Mouse (Mus musculus): ENCODE measurements at regions not wholly inside any gene's neighbourhood (a gene's known extent, or its start where the extent isn't known, plus 50 kb on each side); places are given as distances from the start of the nearest gene placed in this dataset.

GRCm38 (mm10) chr9:61843513-61843912 lies 70.8 kb downstream of the Rplp1 start:
- Histone ChIP-seq H3K36me3 (no peaks in the 10 kb centered on the region), H3K9me3 (replicated peaks) (no peaks in the 10 kb centered on the region), H3K4me2 (no peak overlapping the region), H3K4me1 (replicated peaks) (no peaks in the 10 kb centered on the region), H3K9ac (no peak overlapping the region), H3K27me3 (replicated peaks) (no peaks in the 10 kb centered on the region; the same call in 1 of the 2 replicates), H3K4me3 (no peak overlapping the region), H3K27ac (ENCODE audit: poor library complexity, severe bottlenecking) (no peak overlapping the region)
- 77% methylated on average over 8 of the region's 8 CpGs for WGBS
- ATAC-seq (ENCODE audit: insufficient number of reproducible peaks, low FRiP score) = no peak

DNA sequence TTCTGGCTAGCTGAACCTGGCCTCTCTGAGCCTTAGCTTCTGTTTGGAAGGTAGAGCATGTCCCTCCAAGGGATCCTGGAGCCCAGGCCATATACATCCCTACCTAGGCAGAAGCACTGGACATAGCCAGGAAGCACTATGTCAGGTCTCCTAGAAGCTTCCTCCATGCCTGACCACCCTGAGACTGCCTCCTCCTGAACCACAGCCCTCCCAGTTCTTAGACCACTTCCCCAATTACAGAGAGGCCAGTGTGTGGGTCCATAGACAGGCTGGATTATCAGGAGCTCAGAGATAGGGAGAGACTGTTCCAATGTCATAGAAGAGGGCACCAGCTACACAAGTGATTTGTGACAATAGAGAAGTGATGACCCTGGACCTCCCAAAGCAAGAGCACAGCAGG lies 72.0 kb downstream of the Rplp1 start:
- ATAC-seq (ENCODE audit: insufficient number of reproducible peaks, low FRiP score) = no peak
- Histone ChIP-seq H3K4me1 (replicated peaks) (no peaks in the 10 kb centered on the region), H3K4me3 (no peak overlapping the region), H3K36me3 (no peaks in the 10 kb centered on the region), H3K27me3 (replicated peaks) (no peaks in the 10 kb centered on the region; the same call in 1 of the 2 replicates), H3K27ac (ENCODE audit: poor library complexity, severe bottlenecking) (no peak overlapping the region), H3K4me2 (no peak overlapping the region), H3K9me3 (replicated peaks) (no peaks in the 10 kb centered on the region), H3K9ac (no peak overlapping the region)

- Histone ChIP-seq H3K4me2 (no peak overlapping the region), H3K9me3 (replicated peaks) (no peaks in the 10 kb centered on the region), H3K4me1 (replicated peaks) (no peaks in the 10 kb centered on the region), H3K36me3 (no peaks in the 10 kb centered on the region), H3K27ac (ENCODE audit: poor library complexity, severe bottlenecking) (no peak overlapping the region), H3K27me3 (replicated peaks) (no peaks in the 10 kb centered on the region), H3K4me3 (no peak overlapping the region), H3K9ac (no peak overlapping the region)
- WGBS = 77% methylated on average over 8 of the region's 8 CpGs
- ATAC-seq (ENCODE audit: insufficient number of reproducible peaks, low FRiP score) = no peak
Measured at GRCm38 (mm10) chr9:61841222-61841621, 73.1 kb downstream of the Rplp1 start.

DNA sequence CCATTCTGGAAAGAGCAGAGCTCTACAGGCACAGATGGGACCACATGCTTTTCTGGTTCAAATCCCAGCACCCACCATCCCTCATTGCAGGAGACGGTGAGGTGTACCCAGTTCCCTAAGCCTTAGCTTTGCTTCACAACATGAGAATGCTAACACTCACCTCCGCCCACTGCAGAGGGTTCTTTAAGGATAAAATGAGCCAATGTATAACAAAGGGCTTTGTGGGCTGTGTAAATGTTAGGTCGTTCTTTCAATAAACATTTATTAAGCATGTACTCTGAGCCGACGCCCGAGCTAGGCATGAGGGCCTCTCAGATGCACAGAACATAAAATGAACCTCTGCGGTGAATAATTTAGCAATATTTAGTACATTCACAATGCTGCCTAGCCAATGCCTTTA lies 74.0 kb downstream of the Rplp1 start:
- Histone ChIP-seq H3K4me3 (no peak overlapping the region), H3K4me1 (replicated peaks) (no peaks in the 10 kb centered on the region), H3K36me3 (no peaks in the 10 kb centered on the region), H3K9me3 (replicated peaks) (no peaks in the 10 kb centered on the region), H3K27ac (ENCODE audit: poor library complexity, severe bottlenecking) (no peak overlapping the region), H3K27me3 (replicated peaks) (no peaks in the 10 kb centered on the region), H3K9ac (no peak overlapping the region), H3K4me2 (no peak overlapping the region)
- ATAC-seq (ENCODE audit: insufficient number of reproducible peaks, low FRiP score) = no peak
- WGBS = 86% methylated on average over 7 of the region's 7 CpGs

DNA sequence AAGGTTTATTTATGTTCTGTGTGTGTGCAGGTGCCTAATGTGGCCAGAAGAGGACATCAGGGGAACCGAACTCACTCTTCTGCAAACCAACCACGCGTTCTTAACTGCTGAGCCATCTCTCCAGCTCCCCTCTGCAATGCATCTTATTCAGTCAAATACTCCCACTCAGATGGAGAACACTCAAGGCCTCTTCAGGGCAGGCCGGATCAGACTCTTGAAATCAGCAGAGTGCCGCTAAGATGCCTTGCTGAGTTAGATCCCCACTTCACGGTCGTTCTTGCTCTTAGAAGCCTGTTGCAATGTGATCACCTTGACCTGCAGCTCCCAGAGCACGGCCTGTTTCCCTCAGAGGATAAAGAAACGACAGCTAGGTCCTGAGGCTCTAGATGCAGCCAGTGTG lies 81.1 kb downstream of the Rplp1 start:
- 69% methylated on average over 9 of the region's 9 CpGs for WGBS
- H3K36me3 ChIP-seq = no peaks in the 10 kb centered on the region
- no peak overlapping the region for H3K4me2 ChIP-seq
- peaks cover 27% of the 10 kb centered on the region for H3K27me3 ChIP-seq (replicated peaks)
- H3K4me1 ChIP-seq (replicated peaks) = no peaks in the 10 kb centered on the region
- no peak overlapping the region for H3K4me3 ChIP-seq
- H3K9ac ChIP-seq = no peak overlapping the region
- H3K9me3 ChIP-seq (replicated peaks) = no peaks in the 10 kb centered on the region
- ATAC-seq (ENCODE audit: insufficient number of reproducible peaks, low FRiP score) = no peak
- no peak overlapping the region for H3K27ac ChIP-seq (ENCODE audit: poor library complexity, severe bottlenecking)

GRCm38 (mm10) chr9:61830236-61830635 lies 84.1 kb downstream of the Rplp1 start:
- ATAC-seq (ENCODE audit: insufficient number of reproducible peaks, low FRiP score) = no peak
- Histone ChIP-seq H3K36me3 (no peaks in the 10 kb centered on the region), H3K4me3 (no peak overlapping the region), H3K27me3 (replicated peaks) (peaks cover 36% of the 10 kb centered on the region), H3K4me1 (replicated peaks) (no peaks in the 10 kb centered on the region), H3K9ac (no peak overlapping the region), H3K9me3 (replicated peaks) (no peaks in the 10 kb centered on the region), H3K27ac (ENCODE audit: poor library complexity, severe bottlenecking) (no peak overlapping the region), H3K4me2 (no peak overlapping the region)
- WGBS = 72% methylated on average over 7 of the region's 7 CpGs

- Histone ChIP-seq H3K9me3 (replicated peaks) (no peaks in the 10 kb centered on the region), H3K4me1 (replicated peaks) (no peaks in the 10 kb centered on the region), H3K36me3 (no peaks in the 10 kb centered on the region), H3K4me2 (no peak overlapping the region), H3K27ac (ENCODE audit: poor library complexity, severe bottlenecking) (no peak overlapping the region), H3K9ac (no peak overlapping the region), H3K27me3 (replicated peaks) (peaks cover 36% of the 10 kb centered on the region), H3K4me3 (no peak overlapping the region)
- WGBS = 80% methylated on average over 8 of the region's 8 CpGs
- ATAC-seq (ENCODE audit: insufficient number of reproducible peaks, low FRiP score) = no peak
Measured at GRCm38 (mm10) chr9:61829736-61830135, 84.6 kb downstream of the Rplp1 start.

DNA sequence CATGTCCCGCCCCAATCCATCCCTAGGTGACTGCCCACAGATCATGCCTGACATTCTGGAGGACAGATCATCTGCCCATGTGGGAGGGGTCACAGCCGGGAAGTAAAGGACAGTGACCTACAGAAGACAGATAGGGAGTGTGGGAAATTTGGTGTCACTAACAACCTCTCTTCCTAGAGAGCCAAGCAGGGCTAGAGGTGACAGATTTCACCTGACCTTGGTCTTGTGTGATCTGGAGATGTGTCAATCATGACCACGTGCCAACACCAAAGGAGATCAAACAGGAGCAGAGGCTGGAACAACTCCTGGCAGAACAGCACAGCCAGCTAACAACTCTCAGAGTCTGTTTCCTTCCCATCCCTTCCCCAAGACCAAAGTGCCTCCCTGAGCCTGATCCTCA lies 85.0 kb downstream of the Rplp1 start:
- Histone ChIP-seq H3K9ac (no peak overlapping the region), H3K4me2 (no peak overlapping the region), H3K27ac (ENCODE audit: poor library complexity, severe bottlenecking) (no peak overlapping the region), H3K36me3 (no peaks in the 10 kb centered on the region), H3K4me1 (replicated peaks) (no peaks in the 10 kb centered on the region), H3K27me3 (replicated peaks) (peaks cover 36% of the 10 kb centered on the region), H3K9me3 (replicated peaks) (no peaks in the 10 kb centered on the region), H3K4me3 (no peak overlapping the region)
- 69% methylated on average over 3 of the region's 3 CpGs for WGBS
- no peak for ATAC-seq (ENCODE audit: insufficient number of reproducible peaks, low FRiP score)

GRCm38 (mm10) chr9:61827721-61828120 lies 86.6 kb downstream of the Rplp1 start:
- Histone ChIP-seq H3K9me3 (replicated peaks) (no peaks in the 10 kb centered on the region), H3K9ac (no peak overlapping the region), H3K4me1 (replicated peaks) (no peaks in the 10 kb centered on the region), H3K27me3 (replicated peaks) (peaks cover 33% of the 10 kb centered on the region), H3K4me2 (no peak overlapping the region), H3K4me3 (no peak overlapping the region), H3K36me3 (no peaks in the 10 kb centered on the region), H3K27ac (ENCODE audit: poor library complexity, severe bottlenecking) (no peak overlapping the region)
- ATAC-seq (ENCODE audit: insufficient number of reproducible peaks, low FRiP score) = no peak
- 86% methylated on average over 4 of the region's 4 CpGs for WGBS

GRCm38 (mm10) chr9:61827014-61827413 lies 87.3 kb downstream of the Rplp1 start:
- no peak for ATAC-seq (ENCODE audit: insufficient number of reproducible peaks, low FRiP score)
- Histone ChIP-seq H3K9me3 (replicated peaks) (no peaks in the 10 kb centered on the region), H3K4me3 (no peak overlapping the region), H3K27ac (ENCODE audit: poor library complexity, severe bottlenecking) (no peak overlapping the region), H3K27me3 (replicated peaks) (peaks cover 33% of the 10 kb centered on the region), H3K36me3 (no peaks in the 10 kb centered on the region), H3K4me1 (replicated peaks) (no peaks in the 10 kb centered on the region), H3K9ac (no peak overlapping the region), H3K4me2 (no peak overlapping the region)
- WGBS = 46% methylated on average over 2 of the region's 2 CpGs

GRCm38 (mm10) chr9:61826415-61826814 lies 87.9 kb downstream of the Rplp1 start:
- WGBS = 61% methylated on average over 3 of the region's 3 CpGs
- Histone ChIP-seq H3K27ac (ENCODE audit: poor library complexity, severe bottlenecking) (no peak overlapping the region), H3K4me1 (replicated peaks) (no peaks in the 10 kb centered on the region), H3K9ac (no peak overlapping the region), H3K27me3 (replicated peaks) (peaks cover 33% of the 10 kb centered on the region), H3K4me3 (no peak overlapping the region), H3K36me3 (no peaks in the 10 kb centered on the region), H3K4me2 (no peak overlapping the region), H3K9me3 (replicated peaks) (peaks cover 5% of the 10 kb centered on the region; the same call in 1 of the 2 replicates)
- no peak for ATAC-seq (ENCODE audit: insufficient number of reproducible peaks, low FRiP score)

DNA sequence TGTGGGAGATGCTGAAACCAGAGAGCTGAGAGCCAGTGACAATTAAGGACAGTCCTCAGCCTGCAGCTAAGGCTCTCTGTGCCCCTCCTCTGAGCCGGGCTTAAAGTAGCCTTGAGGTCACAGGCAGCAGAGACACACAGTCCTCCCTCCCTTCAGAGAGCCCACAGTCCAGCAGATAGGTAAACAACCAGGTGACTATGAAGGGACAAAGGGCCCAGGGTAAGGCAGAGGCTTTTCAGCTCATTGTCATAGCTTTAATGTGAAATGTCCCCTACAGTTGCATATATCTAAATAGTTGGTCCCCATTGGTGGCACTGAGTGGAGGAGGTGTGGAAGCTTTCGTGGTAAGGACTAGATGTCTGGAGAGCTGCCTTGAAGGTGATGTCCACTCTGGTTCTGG lies 88.5 kb downstream of the Rplp1 start:
- H3K4me2 ChIP-seq = no peak overlapping the region
- H3K27ac ChIP-seq (ENCODE audit: poor library complexity, severe bottlenecking) = no peak overlapping the region
- no peak overlapping the region for H3K4me3 ChIP-seq
- no peak for ATAC-seq (ENCODE audit: insufficient number of reproducible peaks, low FRiP score)
- no peaks in the 10 kb centered on the region for H3K36me3 ChIP-seq
- 65% methylated on average over 2 of the region's 2 CpGs for WGBS
- no peaks in the 10 kb centered on the region for H3K4me1 ChIP-seq (replicated peaks)
- peaks cover 33% of the 10 kb centered on the region for H3K27me3 ChIP-seq (replicated peaks)
- H3K9ac ChIP-seq = no peak overlapping the region
- peaks cover 6% of the 10 kb centered on the region; the same call in 1 of the 2 replicates for H3K9me3 ChIP-seq (replicated peaks)

All from heart, embryonic 12.5 days (tissue).